Mouse (Mus musculus) hindbrain, postnatal 0 days (tissue): ENCODE data around the gene AW011738. TPM values are rescaled to one million over a fixed set of nuclear protein-coding genes. Genes with fewer than 3 reads are reported as not detected.

Experiments
- ATAC-seq: fragments of 200-750 bp; cut with Nextera tagmentation; 2 replicates; pipeline ENCODE4 v1.8.0; 2017; ENCODE audit warnings: mild to moderate bottlenecking, moderate TSS enrichment, moderate library complexity
- DNase-seq: peaks from one replicate; pipeline ENCODE4 v3.0.0-alpha.2; 2015; ENCODE audit warnings: low spot score
- H3K27ac ChIP-seq: fragments of 300-500 bp; sonication (generic); 2 replicates; pipeline ENCODE4 v1.5.1; 2014; ENCODE audit warnings: mild to moderate bottlenecking
- H3K27me3 ChIP-seq: fragments of 300-500 bp; sonication (generic); 2 replicates; pipeline ENCODE4 v1.6.1; 2014; ENCODE audit warnings: low read length, mixed read lengths; ENCODE audit not compliant: insufficient read depth
- H3K36me3 ChIP-seq: fragments of 300-500 bp; sonication (generic); 2 replicates; pipeline ENCODE4 v1.6.1; 2014; ENCODE audit warnings: low read length, mixed read lengths; ENCODE audit not compliant: insufficient read depth
- H3K4me1 ChIP-seq: fragments of 300-500 bp; sonication (generic); 2 replicates; pipeline ENCODE4 v1.6.1; 2014; ENCODE audit warnings: antibody characterized with exemption, low read length, mixed read lengths; ENCODE audit not compliant: insufficient read depth
- H3K4me2 ChIP-seq: fragments of 300-500 bp; sonication (generic); 2 replicates; pipeline ENCODE4 v1.6.1; 2014; ENCODE audit warnings: low read depth, mild to moderate bottlenecking, low read length, moderate library complexity, mixed read lengths
- H3K4me3 ChIP-seq: fragments of 300-500 bp; sonication (generic); 2 replicates; pipeline ENCODE4 v1.5.1; 2014; ENCODE audit warnings: low read length
- H3K9ac ChIP-seq: fragments of 300-500 bp; sonication (generic); replicated peaks from 2 replicates; pipeline ENCODE4 v1.6.1; 2014; ENCODE audit warnings: mild to moderate bottlenecking, low read length, moderate library complexity, mixed read lengths
- H3K9me3 ChIP-seq: fragments of 300-500 bp; sonication (generic); 2 replicates; pipeline ENCODE4 v1.6.1; 2016; ENCODE audit warnings: low read length, mixed read lengths
- CTCF ChIP-seq: IDR thresholded peaks from 2 replicates; pipeline ENCODE4 v1.5.1; 2016; ENCODE audit warnings: antibody characterized with exemption, control low read depth, low read depth
- WGBS: fragments of 180-500 bp; shearing (Covaris S2); extraction: QIAGEN DNeasy Blood & Tissue Kit; methylation state at CpG from one replicate; pipeline ENCODE4 v1.1.7; 2014; 5-methylcytosine and 5-hydroxymethylcytosine counted together
- polyA plus RNA-seq: library from polyadenylated mRNA; unstranded; fragments of >200 nt; fragmentation: Nextera tagmentation; extraction: Ambion mirVana; gene quantifications from 2 replicates; pipeline ENCODE4 v1.2.1, GENCODE M21; 2015
- total RNA-seq: library from RNA; depleted of rRNA; stranded (reverse); fragments of >200 nt; gene quantifications from 2 replicates; pipeline ENCODE4 v1.2.3, GENCODE M21; 2014

The AW011738 gene
- total and polyA plus RNA-seq, 2 experiments from 2014 or later = 3.7 to 5.0 TPM

- H3K27ac ChIP-seq = no peak overlapping the region
- peak overlapping the region; percentile 47 for H3K4me3 ChIP-seq
- no peak for ATAC-seq
- no peaks in the 10 kb centered on the region for H3K27me3 ChIP-seq
- peaks cover 32% of the 10 kb centered on the region for H3K4me1 ChIP-seq
- DNase-seq = no peak
- H3K9ac ChIP-seq = no peak overlapping the region; the same call in 1 of the 2 replicates
- WGBS = 78% methylated on average over 5 of the region's 5 CpGs
- no peak for TF ChIP-seq CTCF
- H3K36me3 ChIP-seq = peaks cover 7% of the 10 kb centered on the region; the same call in 1 of the 2 replicates
- H3K4me2 ChIP-seq = peak overlapping the region; percentile 68
- no peaks in the 10 kb centered on the region for H3K9me3 ChIP-seq
These were observed 19.4 kb upstream of the AW011738 start for GRCm38 (mm10) chr4:156183747-156184146.

GRCm38 (mm10) chr4:156184291-156184954 is 18.7 kb upstream of the AW011738 start:
- Histone ChIP-seq H3K36me3 (peaks cover under 1% of the 10 kb centered on the region; the same call in 1 of the 2 replicates), H3K4me1 (peaks cover 39% of the 10 kb centered on the region), H3K4me2 (peak overlapping the region; percentile 68), H3K4me3 (peak overlapping the region; percentile 47), H3K9ac (peak overlapping the region; percentile 73), H3K27me3 (no peaks in the 10 kb centered on the region), H3K27ac (no peak overlapping the region), H3K9me3 (no peaks in the 10 kb centered on the region)
- 0 out of 2 replicates have a peak, but pooled peaks have one; percentile 19 for ATAC-seq
- TF ChIP-seq CTCF = no peak
- DNase-seq = no peak
- WGBS = 62% methylated on average over 7 of the region's 7 CpGs

- Histone ChIP-seq H3K4me2 (peak overlapping the region; percentile 68), H3K4me1 (peaks cover 39% of the 10 kb centered on the region), H3K4me3 (peak overlapping the region; percentile 47), H3K27me3 (no peaks in the 10 kb centered on the region), H3K27ac (peak overlapping the region; percentile 86), H3K9me3 (no peaks in the 10 kb centered on the region), H3K36me3 (no peaks in the 10 kb centered on the region), H3K9ac (peak overlapping the region; percentile 73)
- DNase-seq (peak; percentile 30), ATAC-seq (peak; percentile 25; the same call in 1 of the 2 replicates)
- 44% methylated on average over 13 of the region's 13 CpGs for WGBS
- no peak for TF ChIP-seq CTCF
These were observed 17.6 kb upstream of the AW011738 start for GRCm38 (mm10) chr4:156185456-156185949.

GRCm38 (mm10) chr4:156185950-156186850 is 16.9 kb upstream of the AW011738 start:
- Histone ChIP-seq H3K9ac (peak overlapping the region; percentile 73), H3K36me3 (0 out of 2 replicates have a peak, but pooled peaks cover 5% of the 10 kb centered on the region), H3K27me3 (no peaks in the 10 kb centered on the region), H3K27ac (peak overlapping the region; percentile 86), H3K9me3 (no peaks in the 10 kb centered on the region), H3K4me3 (peak overlapping the region; percentile 47), H3K4me2 (peak overlapping the region; percentile 68), H3K4me1 (peaks cover 42% of the 10 kb centered on the region)
- DNase-seq = peak; percentile 77
- no peak for TF ChIP-seq CTCF
- WGBS = 4% methylated on average over 31 of the region's 31 CpGs
- peak; percentile 61 for ATAC-seq

GRCm38 (mm10) chr4:156188162-156188810 is 14.8 kb upstream of the AW011738 start:
- Histone ChIP-seq H3K27ac (peak overlapping the region; percentile 41), H3K36me3 (0 out of 2 replicates have a peak, but pooled peaks cover 5% of the 10 kb centered on the region), H3K4me3 (no peak overlapping the region), H3K4me1 (peaks cover 46% of the 10 kb centered on the region), H3K4me2 (no peak overlapping the region), H3K9me3 (no peaks in the 10 kb centered on the region), H3K27me3 (no peaks in the 10 kb centered on the region), H3K9ac (no peak overlapping the region)
- no peak for ATAC-seq
- DNase-seq = no peak
- TF ChIP-seq CTCF = no peak
- WGBS = 29% methylated on average over 5 of the region's 5 CpGs

- no peak overlapping the region for H3K9ac ChIP-seq
- DNase-seq = peak; percentile 68
- no peak for TF ChIP-seq CTCF
- no peaks in the 10 kb centered on the region for H3K27me3 ChIP-seq
- H3K4me1 ChIP-seq = peaks cover 51% of the 10 kb centered on the region
- no peak overlapping the region; the same call in 1 of the 2 replicates for H3K4me2 ChIP-seq
- H3K4me3 ChIP-seq = no peak overlapping the region
- 21% methylated on average over 6 of the region's 6 CpGs for WGBS
- peak; percentile 47 for ATAC-seq
- peak overlapping the region; percentile 41 for H3K27ac ChIP-seq
- H3K9me3 ChIP-seq = no peaks in the 10 kb centered on the region
- 0 out of 2 replicates have a peak, but pooled peaks cover 5% of the 10 kb centered on the region for H3K36me3 ChIP-seq
These were observed 14.2 kb upstream of the AW011738 start for GRCm38 (mm10) chr4:156188811-156189323.
